Mouse (Mus musculus): ENCODE measurements around the gene Gpat3. TPM values are rescaled to one million over a fixed set of nuclear protein-coding genes. Genes with fewer than 3 reads are reported as not detected.

The Gpat3 gene
- 0.62 TPM for polyA plus RNA-seq (2017; shearing (Covaris generic))

DNA sequence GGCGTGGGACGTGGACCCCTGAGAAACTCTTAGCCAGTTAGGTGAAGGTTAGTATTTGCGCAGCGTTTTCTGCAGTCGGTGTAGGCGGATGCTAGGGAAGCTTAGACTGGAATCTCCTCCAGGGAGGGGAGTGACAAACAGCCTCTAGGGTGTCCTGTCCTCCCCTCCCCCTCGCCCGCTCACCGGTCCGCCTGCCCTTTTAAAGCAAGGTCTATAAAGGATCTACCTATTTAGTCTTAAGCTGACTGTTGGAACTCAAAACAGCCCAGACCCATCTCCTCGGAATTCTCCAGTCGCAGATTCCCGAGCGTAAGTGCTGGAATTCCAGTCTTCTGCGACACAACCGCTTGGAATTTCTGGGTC, at the start of gene Gpat3:
TSS of gene Gpat3 (plus strand) at position 229 of the 363 bp plus-strand sequence.

DNA sequence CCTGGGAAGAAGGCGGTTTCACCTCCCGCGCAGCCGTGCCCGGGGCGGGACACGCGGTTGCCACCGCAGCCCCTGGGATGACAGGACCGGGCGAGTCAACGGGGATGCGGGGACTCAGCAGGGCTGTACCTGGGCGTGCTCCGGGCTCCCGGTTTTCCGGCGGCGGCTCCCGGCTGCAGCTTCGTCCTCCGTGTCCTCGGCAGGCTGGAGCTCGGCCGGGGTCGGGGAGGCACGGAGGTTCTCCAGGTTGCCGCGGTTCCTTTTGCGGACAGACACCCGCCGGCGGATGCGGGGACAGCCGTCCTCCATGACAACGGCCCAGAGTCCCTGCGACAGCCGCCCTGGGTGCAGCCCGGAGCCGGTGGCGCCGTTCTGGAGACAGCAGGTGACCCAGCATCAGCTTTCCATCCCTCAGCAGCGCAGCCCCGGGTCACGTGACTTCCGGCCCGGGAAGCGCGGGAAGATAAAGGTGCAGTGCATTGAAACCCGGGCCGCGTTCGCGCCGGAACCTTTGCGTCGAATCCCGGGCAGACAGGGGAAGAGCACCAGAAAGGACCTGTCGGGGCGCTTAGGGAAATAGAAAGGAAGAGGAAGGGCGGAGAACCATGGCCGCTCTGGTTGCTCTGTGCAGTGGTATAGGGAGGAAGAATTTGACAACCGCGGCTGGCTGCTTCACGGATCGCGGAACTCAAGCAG, 47.2 kb upstream of the Gpat3 start, which contains the start of the genes Helq and Mrps18c:
TSS of gene Helq (minus strand) at position 434 of the 696 bp plus-strand sequence.
TSS of gene Mrps18c (plus strand) at position 463 of the 696 bp plus-strand sequence.

DNA sequence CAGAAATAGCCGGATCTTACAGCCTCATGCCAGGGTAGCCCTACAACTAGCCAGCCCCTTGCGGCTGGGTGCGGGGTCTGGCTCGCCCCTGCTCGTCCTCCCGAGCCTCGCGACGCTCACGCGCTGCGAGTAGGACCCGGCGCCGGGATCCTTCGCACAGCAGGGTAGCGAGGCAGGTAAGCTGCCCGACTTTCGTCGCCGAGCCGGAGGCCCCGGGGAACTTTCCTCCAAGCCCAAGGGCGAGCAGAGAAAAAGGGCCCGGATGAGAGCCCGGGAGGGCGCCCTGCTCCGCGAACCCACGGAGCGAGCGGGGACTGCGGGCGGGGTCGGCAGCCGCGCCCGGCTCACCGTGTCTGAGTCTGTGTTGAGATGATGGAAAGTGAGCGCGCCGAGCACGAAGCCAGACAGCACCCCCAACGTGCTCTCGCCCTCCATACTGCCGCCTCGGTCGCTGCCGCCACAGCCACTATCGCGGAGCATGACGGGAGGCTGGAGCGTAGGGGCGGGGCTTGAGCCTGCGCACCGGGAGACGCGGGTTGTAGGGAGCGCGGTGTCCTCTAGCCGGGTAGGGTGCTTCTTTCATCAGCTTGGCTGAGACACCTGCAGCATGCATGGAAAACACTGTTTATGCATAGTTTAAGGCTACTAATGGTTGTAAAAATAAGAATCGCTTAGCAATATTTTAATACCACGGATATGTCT, 24.9 kb upstream of the Gpat3 start, which contains the start of gene Abraxas1:
TSS of gene Abraxas1 (minus strand) at position 483 of the 702 bp plus-strand sequence.

Other genes starting within 250 kb of the Gpat3 start
- 43.9 TPM for gene Coq2, start 170.6 kb upstream of the Gpat3 start, polyA plus RNA-seq (2017; shearing (Covaris generic))
- gene Hpse, start 126.0 kb upstream of the Gpat3 start, polyA plus RNA-seq (2017; shearing (Covaris generic)): 2.5 TPM
- 29.9 TPM for gene Helq, start 47.1 kb upstream of the Gpat3 start, polyA plus RNA-seq (2017; shearing (Covaris generic))
- 145 TPM for gene Mrps18c, start 47.1 kb upstream of the Gpat3 start, polyA plus RNA-seq (2017; shearing (Covaris generic))
- gene Abraxas1, start 24.7 kb upstream of the Gpat3 start, polyA plus RNA-seq (2017; shearing (Covaris generic)): 34.3 TPM